Mouse (Mus musculus) C2C12 (cell line): ENCODE measurements around the gene Mpg. TPM values are rescaled to one million over a fixed set of nuclear protein-coding genes. Genes with fewer than 3 reads are reported as not detected.
"Not testable (repeated sequence)": the region's sequence is repeated elsewhere in the genome, so short reads cannot be mapped to it uniquely, and the experiment has no call there.

Experiments
- H3K27me3 ChIP-seq: one replicate; pipeline ENCODE4 v1.6.1; 2011; ENCODE audit not compliant: control insufficient read depth, insufficient read depth, insufficient read length
- H3K36me3 ChIP-seq: one replicate; pipeline ENCODE4 v1.6.1; 2011; ENCODE audit not compliant: control insufficient read depth, insufficient read depth
- H3K4me3 ChIP-seq: one replicate; pipeline ENCODE4 v1.5.1; 2011; ENCODE audit warnings: mild to moderate bottlenecking, control low read depth; ENCODE audit not compliant: poor library complexity, insufficient read depth, severe bottlenecking
- H3K79me2 ChIP-seq: one replicate; pipeline ENCODE4 v1.6.1; 2011; ENCODE audit not compliant: control insufficient read depth, insufficient read depth
- H3K79me3 ChIP-seq: one replicate; pipeline ENCODE4 v1.6.1; 2011; ENCODE audit warnings: low read depth, control low read depth
- H3ac ChIP-seq: one replicate; pipeline ENCODE3; 2011; ENCODE audit warnings: low read depth; ENCODE audit not compliant: control insufficient read depth, insufficient read length
- CEBPB ChIP-seq: IDR thresholded peaks from one replicate; pipeline ENCODE4 v1.6.1; 2011; ENCODE audit warnings: low read depth, mild to moderate bottlenecking, control low read depth, moderate library complexity
- CTCF ChIP-seq: IDR thresholded peaks from one replicate; pipeline ENCODE4 v1.5.1; 2011; ENCODE audit not compliant: control insufficient read depth, insufficient read depth, insufficient read length
- FOSL1 ChIP-seq: IDR thresholded peaks from one replicate; pipeline ENCODE4 v1.8.0; 2011; ENCODE audit warnings: mild to moderate bottlenecking, low read length; ENCODE audit not compliant: poor library complexity, insufficient read depth, severe bottlenecking
- MAX ChIP-seq: IDR thresholded peaks from one replicate; pipeline ENCODE4 v1.6.1; 2011; ENCODE audit warnings: mild to moderate bottlenecking, control low read depth
- MYOD1 ChIP-seq: IDR thresholded peaks from one replicate; pipeline ENCODE4 v1.6.1; 2011; ENCODE audit warnings: low read depth; ENCODE audit not compliant: control insufficient read depth, insufficient read length
- MYOG ChIP-seq: IDR thresholded peaks from one replicate; pipeline ENCODE4 v1.6.1; 2011; ENCODE audit not compliant: control insufficient read depth, insufficient read length; ENCODE audit errors: extremely low read depth
- USF1 ChIP-seq: IDR thresholded peaks from one replicate; pipeline ENCODE4 v1.6.1; 2011; ENCODE audit warnings: low read depth, mild to moderate bottlenecking, control low read depth, moderate library complexity
- polyA plus RNA-seq: library from polyadenylated mRNA; unstranded; fragments of >200 nt; fragmentation: generic; extraction: Trizol; gene quantifications from one replicate; pipeline ENCODE4 v1.2.1, GENCODE M21; 2012; ENCODE audit warnings: missing spikeins

Gene Mpg
- polyA plus RNA-seq, 1 experiment: 19.9 TPM

GRCm38 (mm10) chr11:32198256-32198955 lies 27.9 kb upstream of the Mpg start:
- no peak overlapping the region for H3K4me3 ChIP-seq
- TF ChIP-seq MAX (no peak), USF1 (no peak), MYOG (no peak)
- H3K79me2 ChIP-seq: no peaks in the 10 kb centered on the region
- no peaks in the 10 kb centered on the region for H3K79me3 ChIP-seq
- H3K27me3 ChIP-seq: peaks cover 25% of the 10 kb centered on the region
- no peaks in the 10 kb centered on the region for H3K36me3 ChIP-seq
- no peak overlapping the region for H3ac ChIP-seq

DNA sequence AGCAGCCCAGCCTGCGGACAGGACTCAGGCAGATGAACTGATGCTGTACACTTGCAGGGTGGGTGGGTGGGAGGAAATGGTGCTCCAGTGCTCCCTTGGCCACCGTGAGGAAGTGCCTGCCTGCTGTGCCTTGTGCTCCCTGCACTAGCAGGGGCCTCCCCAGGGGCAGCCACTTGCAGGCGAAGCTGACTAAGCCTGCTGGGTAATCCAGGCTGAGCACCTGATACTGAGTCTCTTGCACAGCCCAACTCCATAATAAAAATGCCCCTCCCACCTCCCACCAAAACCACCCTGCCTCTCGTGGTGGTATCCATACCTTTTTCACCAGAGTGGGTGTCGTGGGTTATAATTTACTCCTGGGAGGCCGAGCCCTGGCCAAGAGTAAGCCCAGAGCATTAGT lies 27.1 kb upstream of the Mpg start:
- Histone ChIP-seq H3ac (no peak overlapping the region), H3K36me3 (no peaks in the 10 kb centered on the region), H3K79me3 (no peaks in the 10 kb centered on the region), H3K27me3 (peaks cover 17% of the 10 kb centered on the region), H3K79me2 (no peaks in the 10 kb centered on the region), H3K4me3 (no peak overlapping the region)
- TF ChIP-seq USF1: no peak
- TF ChIP-seq MYOD1: no peak
- TF ChIP-seq CTCF: no peak
- TF ChIP-seq FOSL1: no peak
- TF ChIP-seq CEBPB: no peak
- TF ChIP-seq MAX: no peak
- TF ChIP-seq MYOG: no peak

DNA sequence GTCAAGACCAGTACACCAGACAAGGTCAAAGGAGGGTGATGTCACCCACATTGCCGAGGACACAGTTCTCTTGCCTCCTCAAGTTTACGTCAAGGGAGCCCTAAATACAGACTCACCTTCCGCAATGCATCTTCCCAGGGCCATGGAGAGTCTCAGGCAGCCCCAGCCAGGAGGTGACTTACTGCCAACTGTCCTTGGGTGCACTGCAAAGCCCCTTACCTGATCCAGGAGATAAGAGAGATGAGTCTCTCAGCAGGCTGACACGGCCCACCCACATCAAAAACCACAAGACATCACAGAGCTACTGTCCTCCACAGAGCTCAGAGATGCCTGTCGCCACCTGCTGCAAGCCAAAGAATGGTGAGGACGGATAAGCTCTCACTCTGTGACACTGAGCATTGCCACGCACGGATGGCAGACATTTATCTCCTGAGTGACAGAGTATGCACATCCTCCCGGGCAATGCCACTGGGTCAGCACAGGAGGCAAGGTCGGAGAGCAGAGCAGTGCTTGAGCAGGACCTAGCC lies 26.2 kb upstream of the Mpg start, which contains the start of gene Il9r:
Il9r (minus strand) TSS at position 205 of the 527 bp plus-strand sequence.
- Histone ChIP-seq H3K79me2 (no peaks in the 10 kb centered on the region), H3K4me3 (no peak within 1 kb of the TSS)
- TF ChIP-seq MYOG (no peak), USF1 (no peak), FOSL1 (no peak), CEBPB (no peak), MAX (no peak), CTCF (no peak), MYOD1 (no peak)

GRCm38 (mm10) chr11:32200992-32201391 lies 25.3 kb upstream of the Mpg start:
- H3ac ChIP-seq, H3K36me3 ChIP-seq, H3K27me3 ChIP-seq, H3K79me2 ChIP-seq, H3K4me3 ChIP-seq, H3K79me3 ChIP-seq: not testable (repeated sequence)

More for the DNA sequence above, 26.2 kb upstream of the Mpg start, which contains the start of gene Il9r:
- H3K27me3 ChIP-seq: peaks cover 8% of the 10 kb centered on the region
- H3ac ChIP-seq: no peak within 1 kb of the TSS
- H3K36me3 ChIP-seq: no peaks in the 10 kb centered on the region
- H3K79me3 ChIP-seq: no peaks in the 10 kb centered on the region

GRCm38 (mm10) chr11:32201922-32202685 lies 24.2 kb upstream of the Mpg start:
- Histone ChIP-seq H3K36me3 (no peaks in the 10 kb centered on the region), H3K4me3 (no peak overlapping the region), H3K79me2 (no peaks in the 10 kb centered on the region), H3ac (no peak overlapping the region), H3K27me3 (peaks cover 3% of the 10 kb centered on the region), H3K79me3 (no peaks in the 10 kb centered on the region)
- TF ChIP-seq MYOD1: no peak

GRCm38 (mm10) chr11:32205058-32205873 lies 21.0 kb upstream of the Mpg start, which contains the start of gene Snrnp25:
Snrnp25 (plus strand) TSS chr11:32205415.
- H3K79me2 ChIP-seq: no peaks in the 10 kb centered on the region
- no peaks in the 10 kb centered on the region for H3K79me3 ChIP-seq
- H3K27me3 ChIP-seq: no peaks in the 10 kb centered on the region
- peak within 1 kb of the TSS; percentile 97 for H3ac ChIP-seq
- peak within 1 kb of the TSS; percentile 45 for H3K4me3 ChIP-seq
- no peak for TF ChIP-seq CEBPB
- peak; percentile 33 for TF ChIP-seq CTCF
- peak; percentile 70 for TF ChIP-seq USF1
- no peak for TF ChIP-seq FOSL1
- no peak for TF ChIP-seq MYOG
- TF ChIP-seq MYOD1: no peak
- TF ChIP-seq MAX: peak; percentile 77
- H3K36me3 ChIP-seq: peaks cover 26% of the 10 kb centered on the region
